Mouse (Mus musculus): ENCODE measurements around the gene Btn1a1. TPM values are rescaled to one million over a fixed set of nuclear protein-coding genes. Genes with fewer than 3 reads are reported as not detected.

Btn1a1 gene
- polyA plus RNA-seq, 1 experiment from 2014 or later, result 0.11 TPM

GRCm38 (mm10) chr13:23446498-23446952 lies 19.2 kb downstream of the Btn1a1 start:
- Histone ChIP-seq H3K4me2 (replicated peaks; ENCODE audit: low read depth, low read length) (peak overlapping the region; percentile 83), H3K27me3 (ENCODE audit: insufficient read depth, low read length) (no peaks in the 10 kb centered on the region), H3K4me3 (ENCODE audit: low read length) (peak overlapping the region; percentile 85), H3K27ac (ENCODE audit: low read length) (peak overlapping the region; percentile 81), H3K4me1 (ENCODE audit: insufficient read depth, low read length) (peaks cover 14% of the 10 kb centered on the region), H3K9me3 (ENCODE audit: low read length) (no peaks in the 10 kb centered on the region), H3K36me3 (ENCODE audit: insufficient read depth, low read length) (no peaks in the 10 kb centered on the region), H3K9ac (replicated peaks; ENCODE audit: low read length) (peak overlapping the region; percentile 72)
- WGBS, result under 1% methylated on average over 16 of the region's 16 CpGs
- peak; percentile 65; the same call in 1 of the 2 replicates for ATAC-seq (ENCODE audit: low FRiP score, low TSS enrichment)

GRCm38 (mm10) chr13:23445561-23446320 lies 20.0 kb downstream of the Btn1a1 start:
- H3K4me3 ChIP-seq (ENCODE audit: low read length), result peak overlapping the region; percentile 85
- H3K9me3 ChIP-seq (ENCODE audit: low read length), result no peaks in the 10 kb centered on the region
- no peaks in the 10 kb centered on the region for H3K27me3 ChIP-seq (ENCODE audit: insufficient read depth, low read length)
- ATAC-seq (ENCODE audit: low FRiP score, low TSS enrichment), result peak; percentile 95
- under 1% methylated on average over 55 of the region's 55 CpGs for WGBS
- no peaks in the 10 kb centered on the region for H3K36me3 ChIP-seq (ENCODE audit: insufficient read depth, low read length)
- H3K4me2 ChIP-seq (replicated peaks; ENCODE audit: low read depth, low read length), result peak overlapping the region; percentile 83
- H3K9ac ChIP-seq (replicated peaks; ENCODE audit: low read length), result peak overlapping the region; percentile 83
- H3K27ac ChIP-seq (ENCODE audit: low read length), result peak overlapping the region; percentile 97
- H3K4me1 ChIP-seq (ENCODE audit: insufficient read depth, low read length), result peaks cover 14% of the 10 kb centered on the region

- H3K4me1 ChIP-seq (ENCODE audit: insufficient read depth, low read length), result peaks cover 14% of the 10 kb centered on the region
- 3% methylated on average over 10 of the region's 10 CpGs for WGBS
- H3K4me3 ChIP-seq (ENCODE audit: low read length), result peak overlapping the region; percentile 85
- H3K9me3 ChIP-seq (ENCODE audit: low read length), result no peaks in the 10 kb centered on the region
- H3K27ac ChIP-seq (ENCODE audit: low read length), result peak overlapping the region; percentile 97
- no peaks in the 10 kb centered on the region for H3K27me3 ChIP-seq (ENCODE audit: insufficient read depth, low read length)
- H3K36me3 ChIP-seq (ENCODE audit: insufficient read depth, low read length), result no peaks in the 10 kb centered on the region
- no peak for ATAC-seq (ENCODE audit: low FRiP score, low TSS enrichment)
- H3K9ac ChIP-seq (replicated peaks; ENCODE audit: low read length), result peak overlapping the region; percentile 83
- H3K4me2 ChIP-seq (replicated peaks; ENCODE audit: low read depth, low read length), result peak overlapping the region; percentile 83
These were observed 20.5 kb downstream of the Btn1a1 start for GRCm38 (mm10) chr13:23445156-23445555.

- H3K4me2 ChIP-seq (replicated peaks; ENCODE audit: low read depth, low read length), result peak overlapping the region; percentile 83
- H3K36me3 ChIP-seq (ENCODE audit: insufficient read depth, low read length), result no peaks in the 10 kb centered on the region
- ATAC-seq (ENCODE audit: low FRiP score, low TSS enrichment), result no peak
- peak overlapping the region; percentile 26; the same call in 1 of the 2 replicates for H3K9ac ChIP-seq (replicated peaks; ENCODE audit: low read length)
- no peak overlapping the region for H3K27ac ChIP-seq (ENCODE audit: low read length)
- 68% methylated on average over 5 of the region's 5 CpGs for WGBS
- no peaks in the 10 kb centered on the region for H3K27me3 ChIP-seq (ENCODE audit: insufficient read depth, low read length)
- H3K9me3 ChIP-seq (ENCODE audit: low read length), result no peaks in the 10 kb centered on the region
- H3K4me1 ChIP-seq (ENCODE audit: insufficient read depth, low read length), result peaks cover 14% of the 10 kb centered on the region
- H3K4me3 ChIP-seq (ENCODE audit: low read length), result no peak overlapping the region
These were observed 21.2 kb downstream of the Btn1a1 start for GRCm38 (mm10) chr13:23444451-23444850.

- ATAC-seq (ENCODE audit: low FRiP score, low TSS enrichment), result no peak
- Histone ChIP-seq H3K4me3 (ENCODE audit: low read length) (no peak overlapping the region), H3K4me2 (replicated peaks; ENCODE audit: low read depth, low read length) (no peak overlapping the region), H3K36me3 (ENCODE audit: insufficient read depth, low read length) (no peaks in the 10 kb centered on the region), H3K27me3 (ENCODE audit: insufficient read depth, low read length) (no peaks in the 10 kb centered on the region), H3K9me3 (ENCODE audit: low read length) (no peaks in the 10 kb centered on the region), H3K9ac (replicated peaks; ENCODE audit: low read length) (no peak overlapping the region), H3K27ac (ENCODE audit: low read length) (no peak overlapping the region), H3K4me1 (ENCODE audit: insufficient read depth, low read length) (peaks cover 16% of the 10 kb centered on the region)
- WGBS, result 71% methylated on average over 10 of the region's 10 CpGs
These were observed 25.8 kb downstream of the Btn1a1 start for GRCm38 (mm10) chr13:23439901-23440300.

GRCm38 (mm10) chr13:23438521-23438920 lies 27.2 kb downstream of the Btn1a1 start:
- 0 out of 2 replicates have a peak overlapping the region, but pooled peaks have one; percentile 38 for H3K9ac ChIP-seq (replicated peaks; ENCODE audit: low read length)
- no peak overlapping the region for H3K27ac ChIP-seq (ENCODE audit: low read length)
- H3K27me3 ChIP-seq (ENCODE audit: insufficient read depth, low read length), result no peaks in the 10 kb centered on the region
- peak overlapping the region; percentile 56 for H3K4me3 ChIP-seq (ENCODE audit: low read length)
- no peaks in the 10 kb centered on the region for H3K36me3 ChIP-seq (ENCODE audit: insufficient read depth, low read length)
- peaks cover 14% of the 10 kb centered on the region for H3K4me1 ChIP-seq (ENCODE audit: insufficient read depth, low read length)
- no peaks in the 10 kb centered on the region for H3K9me3 ChIP-seq (ENCODE audit: low read length)
- peak; percentile 60; the same call in 1 of the 2 replicates for ATAC-seq (ENCODE audit: low FRiP score, low TSS enrichment)
- H3K4me2 ChIP-seq (replicated peaks; ENCODE audit: low read depth, low read length), result peak overlapping the region; percentile 59
- 0% methylated on average over 7 of the region's 7 CpGs for whole genome bisulfite sequencing

- peak; percentile 91 for ATAC-seq (ENCODE audit: low FRiP score, low TSS enrichment)
- WGBS, result under 1% methylated on average over 17 of the region's 17 CpGs
- H3K36me3 ChIP-seq (ENCODE audit: insufficient read depth, low read length), result no peaks in the 10 kb centered on the region
- H3K9me3 ChIP-seq (ENCODE audit: low read length), result no peaks in the 10 kb centered on the region
- peak overlapping the region; percentile 59 for H3K4me2 ChIP-seq (replicated peaks; ENCODE audit: low read depth, low read length)
- peak overlapping the region; percentile 84; the same call in 1 of the 2 replicates for H3K27ac ChIP-seq (ENCODE audit: low read length)
- peaks cover 17% of the 10 kb centered on the region for H3K4me1 ChIP-seq (ENCODE audit: insufficient read depth, low read length)
- no peaks in the 10 kb centered on the region for H3K27me3 ChIP-seq (ENCODE audit: insufficient read depth, low read length)
- peak overlapping the region; percentile 69 for H3K9ac ChIP-seq (replicated peaks; ENCODE audit: low read length)
- peak overlapping the region; percentile 56 for H3K4me3 ChIP-seq (ENCODE audit: low read length)
These were observed 27.8 kb downstream of the Btn1a1 start for GRCm38 (mm10) chr13:23437908-23438307.

GRCm38 (mm10) chr13:23436861-23437822 lies 28.6 kb downstream of the Btn1a1 start:
- peak; percentile 24; the same call in 1 of the 2 replicates for ATAC-seq (ENCODE audit: low FRiP score, low TSS enrichment)
- H3K4me1 ChIP-seq (ENCODE audit: insufficient read depth, low read length), result peaks cover 17% of the 10 kb centered on the region
- H3K9me3 ChIP-seq (ENCODE audit: low read length), result no peaks in the 10 kb centered on the region
- H3K27ac ChIP-seq (ENCODE audit: low read length), result peak overlapping the region; percentile 84
- peak overlapping the region; percentile 56 for H3K4me3 ChIP-seq (ENCODE audit: low read length)
- peak overlapping the region; percentile 69 for H3K9ac ChIP-seq (replicated peaks; ENCODE audit: low read length)
- peak overlapping the region; percentile 59 for H3K4me2 ChIP-seq (replicated peaks; ENCODE audit: low read depth, low read length)
- H3K27me3 ChIP-seq (ENCODE audit: insufficient read depth, low read length), result no peaks in the 10 kb centered on the region
- no peaks in the 10 kb centered on the region for H3K36me3 ChIP-seq (ENCODE audit: insufficient read depth, low read length)
- WGBS, result under 1% methylated on average over 32 of the region's 32 CpGs

GRCm38 (mm10) chr13:23436231-23436661 lies 29.5 kb downstream of the Btn1a1 start:
- Histone ChIP-seq H3K4me2 (replicated peaks; ENCODE audit: low read depth, low read length) (peak overlapping the region; percentile 65), H3K4me3 (ENCODE audit: low read length) (peak overlapping the region; percentile 54), H3K27ac (ENCODE audit: low read length) (no peak overlapping the region), H3K9me3 (ENCODE audit: low read length) (no peaks in the 10 kb centered on the region), H3K9ac (replicated peaks; ENCODE audit: low read length) (no peak overlapping the region), H3K4me1 (ENCODE audit: insufficient read depth, low read length) (peaks cover 17% of the 10 kb centered on the region), H3K36me3 (ENCODE audit: insufficient read depth, low read length) (no peaks in the 10 kb centered on the region), H3K27me3 (ENCODE audit: insufficient read depth, low read length) (no peaks in the 10 kb centered on the region)
- ATAC-seq (ENCODE audit: low FRiP score, low TSS enrichment), result no peak
- WGBS, result 0% methylated on average over 11 of the region's 11 CpGs

All from kidney, embryonic 16.5 days (tissue).